Mouse (Mus musculus) NIH3T3 (cell line): Measurements from ENCODE around the gene Ece1.

ENCODE experiments used
- DNase-seq: peaks from one replicate; pipeline ENCODE4 v3.0.0-alpha.2; 2012; ENCODE audit warnings: low read depth

The Ece1 gene

GRCm38 (mm10) chr4:137882663-137883062 lies 20.6 kb downstream of the Ece1 start:
- no peak for DNase-seq

- no peak for DNase-seq
Measured at GRCm38 (mm10) chr4:137883513-137884150, 21.6 kb downstream of the Ece1 start.

- no peak for DNase-seq
Measured at GRCm38 (mm10) chr4:137887337-137887992, 25.4 kb downstream of the Ece1 start.

GRCm38 (mm10) chr4:137887993-137888388 lies 26.0 kb downstream of the Ece1 start:
- no peak for DNase-seq

- DNase-seq = peak; percentile 44
Measured at GRCm38 (mm10) chr4:137890596-137890995, 28.6 kb downstream of the Ece1 start.

GRCm38 (mm10) chr4:137891553-137892145 lies 29.6 kb downstream of the Ece1 start:
- DNase-seq = no peak

- no peak for DNase-seq
Measured at GRCm38 (mm10) chr4:137892713-137893242, 30.7 kb downstream of the Ece1 start.

GRCm38 (mm10) chr4:137896612-137897297 lies 34.7 kb downstream of the Ece1 start:
- peak; percentile 64 for DNase-seq

GRCm38 (mm10) chr4:137897298-137897612 lies 35.2 kb downstream of the Ece1 start:
- DNase-seq = peak; percentile 94

- DNase-seq = no peak
Measured at GRCm38 (mm10) chr4:137898490-137898889, 36.5 kb downstream of the Ece1 start.

- no peak for DNase-seq
Measured at GRCm38 (mm10) chr4:137902268-137902667, 40.2 kb downstream of the Ece1 start.

GRCm38 (mm10) chr4:137902873-137903272 lies 40.8 kb downstream of the Ece1 start:
- DNase-seq = no peak

GRCm38 (mm10) chr4:137904956-137905551 lies 43.0 kb downstream of the Ece1 start:
- DNase-seq = no peak

GRCm38 (mm10) chr4:137907979-137908378 lies 45.9 kb downstream of the Ece1 start:
- DNase-seq = peak; percentile 42

- no peak for DNase-seq
Measured at GRCm38 (mm10) chr4:137908489-137908888, 46.5 kb downstream of the Ece1 start.

- no peak for DNase-seq
Measured at GRCm38 (mm10) chr4:137908915-137909314, 46.9 kb downstream of the Ece1 start.

GRCm38 (mm10) chr4:137909471-137909870 lies 47.4 kb downstream of the Ece1 start:
- DNase-seq = no peak

GRCm38 (mm10) chr4:137910382-137911009 lies 48.5 kb downstream of the Ece1 start:
- peak; percentile 36 for DNase-seq

- no peak for DNase-seq
Measured at GRCm38 (mm10) chr4:137911657-137912056, 49.6 kb downstream of the Ece1 start.

- no peak for DNase-seq
Measured at GRCm38 (mm10) chr4:137912768-137913305, 50.8 kb downstream of the Ece1 start.

GRCm38 (mm10) chr4:137913321-137914057 lies 51.5 kb downstream of the Ece1 start:
- DNase-seq = no peak
